Mouse (Mus musculus) left cerebral cortex, adult 6 months (tissue): ENCODE data around the gene Clk2. TPM values are rescaled to one million over a fixed set of nuclear protein-coding genes. Genes with fewer than 3 reads are reported as not detected.

Experiments used
- long read RNA-seq, 2 experiments: library from polyadenylated mRNA; unstranded; transcript quantifications; one replicate each; pipeline ENCODE4 v2.0.0; 2019 to 2020
- polyA plus RNA-seq: library from polyadenylated mRNA; unstranded; fragments of <200 nt; fragmentation: Nextera tagmentation; gene quantifications from 2 replicates; pipeline ENCODE4 v1.2.3, GENCODE M21; 2021

The Clk2 gene
- polyA plus RNA-seq = 3.0 and 3.7 TPM in 2 replicates
- long read RNA-seq, experiment 1, partial matches to known transcripts = 6 of 14 reads
- long read RNA-seq, experiment 1, other reads (novel, unspliced or antisense) = 5 of 14 reads
- long read RNA-seq, experiment 2, partial matches to known transcripts = 6 of 7 reads
- long read RNA-seq, experiment 2, other reads (novel, unspliced or antisense) = 1 of 7 reads

GRCm38 (mm10) chr3:89164506-89165267, at the start of gene Clk2:
Gene Clk2 (plus strand): TSS chr3:89164795.

GRCm38 (mm10) chr3:89135958-89136357, 28.6 kb upstream of the Clk2 start, which contains the start of gene Pklr:
Gene Pklr (plus strand): TSS chr3:89136142.

GRCm38 (mm10) chr3:89159616-89160344, 4.8 kb upstream of the Clk2 start, which contains the start of gene Hcn3:
Gene Hcn3 (minus strand): TSS chr3:89160196.

GRCm38 (mm10) chr3:89177242-89178106, 12.9 kb downstream of the Clk2 start, which contains the start of gene Scamp3:
Gene Scamp3 (plus strand): TSS chr3:89177473.

GRCm38 (mm10) chr3:89183058-89183958, 18.7 kb downstream of the Clk2 start, which contains the start of gene Fam189b:
Gene Fam189b (plus strand): TSS chr3:89183143.

GRCm38 (mm10) chr3:89202253-89203141, 37.9 kb downstream of the Clk2 start, which contains the start of gene Gba:
Gene Gba (plus strand): TSS chr3:89202928.

GRCm38 (mm10) chr3:89214681-89215411, 50.3 kb downstream of the Clk2 start, which contains the start of gene Thbs3:
Gene Thbs3 (plus strand): TSS chr3:89215180.

Other genes starting within 250 kb of the Clk2 start
- gene Ash1l, start 214.2 kb upstream of the Clk2 start, polyA plus RNA-seq = 7.1 and 9.1 TPM in 2 replicates
- gene Dap3, start 213.6 kb upstream of the Clk2 start, polyA plus RNA-seq = 98.6 and 110 TPM in 2 replicates
- 47.9 and 79.6 TPM in 2 replicates for gene Rusc1, start 71.5 kb upstream of the Clk2 start, polyA plus RNA-seq
- 0.10 TPM in 1 of 2 replicates, not detected in the other for gene Gm43738, start 63.7 kb upstream of the Clk2 start, polyA plus RNA-seq
- 156 and 192 TPM in 2 replicates for gene Fdps, start 62.8 kb upstream of the Clk2 start, polyA plus RNA-seq
- not detected in 2 replicates for gene Pklr, start 28.7 kb upstream of the Clk2 start, polyA plus RNA-seq
- gene Hcn3, start 4.6 kb upstream of the Clk2 start, polyA plus RNA-seq = 2.2 and 5.2 TPM in 2 replicates
- gene Scamp3, start 12.7 kb downstream of the Clk2 start, polyA plus RNA-seq = 65.4 and 69.8 TPM in 2 replicates
- gene Fam189b, start 18.3 kb downstream of the Clk2 start, polyA plus RNA-seq = 8.2 and 15.5 TPM in 2 replicates
- 24.1 and 25.8 TPM in 2 replicates for gene Gba, start 38.1 kb downstream of the Clk2 start, polyA plus RNA-seq
- gene Thbs3, start 50.4 kb downstream of the Clk2 start, polyA plus RNA-seq = 8.3 and 12.0 TPM in 2 replicates
- gene Mtx1, start 62.3 kb downstream of the Clk2 start, polyA plus RNA-seq = 121 and 135 TPM in 2 replicates
- 0.20 and 0.34 TPM in 2 replicates for gene Muc1, start 64.3 kb downstream of the Clk2 start, polyA plus RNA-seq
- gene Krtcap2, start 81.2 kb downstream of the Clk2 start, polyA plus RNA-seq = 209 and 223 TPM in 2 replicates
- 23.1 and 27.4 TPM in 2 replicates for gene Trim46, start 81.5 kb downstream of the Clk2 start, polyA plus RNA-seq
- 276 and 277 TPM in 2 replicates for gene Dpm3, start 94.6 kb downstream of the Clk2 start, polyA plus RNA-seq
- gene Slc50a1, start 105.8 kb downstream of the Clk2 start, polyA plus RNA-seq = 48.6 and 65.6 TPM in 2 replicates
- gene Efna1, start 116.3 kb downstream of the Clk2 start, polyA plus RNA-seq = 11.1 and 12.0 TPM in 2 replicates
- 5.6 and 31.3 TPM in 2 replicates for gene Efna3, start 158.2 kb downstream of the Clk2 start, polyA plus RNA-seq
- 0.30 and 0.44 TPM in 2 replicates for gene Efna4, start 173.2 kb downstream of the Clk2 start, polyA plus RNA-seq
- 21.3 and 43.1 TPM in 2 replicates for gene Adam15, start 185.2 kb downstream of the Clk2 start, polyA plus RNA-seq
- gene Dcst2, start 197.2 kb downstream of the Clk2 start, polyA plus RNA-seq = not detected in 2 replicates
- gene Dcst1, start 200.5 kb downstream of the Clk2 start, polyA plus RNA-seq = 1.9 and 2.3 TPM in 2 replicates
- 0.49 and 1.2 TPM in 2 replicates for gene Zbtb7b, start 230.0 kb downstream of the Clk2 start, polyA plus RNA-seq
- gene Lenep, start 238.0 kb downstream of the Clk2 start, polyA plus RNA-seq = not detected in 2 replicates
- gene Flad1, start 247.1 kb downstream of the Clk2 start, polyA plus RNA-seq = 22.6 and 32.3 TPM in 2 replicates